Mouse (Mus musculus): ENCODE measurements around the gene Cntn6. TPM values are rescaled to one million over a fixed set of nuclear protein-coding genes. Genes with fewer than 3 reads are reported as not detected.

Gene Cntn6
- polyA plus RNA-seq, 3 experiments from 2014 or later, result not detected

GRCm38 (mm10) chr6:104761226-104761625 lies 268.6 kb downstream of the Cntn6 start:
- no peak for ATAC-seq

- no peak for ATAC-seq
Measured at GRCm38 (mm10) chr6:104783891-104784290, 291.3 kb downstream of the Cntn6 start.

- no peak for ATAC-seq
Measured at GRCm38 (mm10) chr6:104787502-104787901, 294.9 kb downstream of the Cntn6 start.

DNA sequence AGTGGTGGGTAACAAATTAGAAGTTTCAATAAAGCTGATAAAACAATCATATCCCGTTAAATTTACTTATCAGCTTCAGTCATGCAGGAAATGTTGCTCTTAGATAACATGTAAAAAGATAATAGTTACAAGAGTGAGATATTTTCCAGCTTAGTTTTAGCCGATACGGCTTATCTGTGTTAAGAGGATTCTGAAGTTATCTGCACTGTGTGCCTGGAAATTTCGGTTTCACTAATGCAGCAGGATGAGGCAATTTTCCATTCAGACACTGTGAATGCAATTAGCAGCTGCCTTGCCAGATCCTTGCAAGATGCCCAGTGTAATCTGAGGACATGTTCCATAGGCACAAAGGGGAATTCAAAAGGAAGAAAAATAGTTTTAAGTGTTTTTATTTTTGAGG lies 315.9 kb downstream of the Cntn6 start:
- no peak for ATAC-seq

GRCm38 (mm10) chr6:104815610-104816009 lies 323.0 kb downstream of the Cntn6 start:
- no peak for ATAC-seq

- no peak for ATAC-seq
Measured at GRCm38 (mm10) chr6:104879711-104880110, 387.1 kb downstream of the Cntn6 start.

DNA sequence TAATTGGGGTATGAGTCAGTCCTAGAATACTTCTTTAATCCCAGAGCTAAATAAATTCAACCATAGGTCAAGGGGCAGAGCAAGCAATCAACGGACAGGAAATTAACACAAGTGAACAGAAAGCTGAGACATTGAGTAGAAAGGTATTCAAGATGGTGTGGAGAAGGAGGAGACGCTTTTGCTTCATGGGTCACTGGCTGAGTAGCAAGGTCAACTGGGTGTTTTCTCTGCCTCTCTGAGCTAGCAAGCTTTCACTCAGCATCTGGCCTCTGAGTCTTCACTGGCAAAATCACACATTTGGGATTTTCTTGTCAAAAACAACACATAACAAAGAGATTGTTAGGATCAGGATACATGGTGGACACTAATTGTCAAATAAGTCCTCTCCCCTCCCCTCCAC lies 391.4 kb downstream of the Cntn6 start:
- ATAC-seq, result no peak

DNA sequence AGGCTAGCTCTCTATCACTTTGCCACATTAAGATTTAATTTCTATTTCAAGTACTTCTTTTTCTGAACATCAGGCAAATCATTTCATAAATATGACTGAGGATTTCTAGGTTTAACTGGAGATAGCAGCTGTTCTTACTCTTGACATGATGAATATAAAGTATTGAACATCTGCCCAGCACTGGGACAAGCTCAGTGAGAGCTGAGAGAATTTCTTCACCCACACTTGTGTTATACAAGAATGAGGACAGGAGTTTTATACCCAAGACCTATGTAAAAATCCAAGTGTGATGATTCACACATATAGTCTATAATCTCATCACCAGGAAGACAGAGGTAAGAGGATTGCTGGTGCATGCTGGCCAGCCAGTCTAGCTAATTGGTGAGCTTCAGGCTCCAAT lies 393.2 kb downstream of the Cntn6 start:
- no peak for ATAC-seq

GRCm38 (mm10) chr6:104891071-104891470 lies 398.5 kb downstream of the Cntn6 start:
- no peak for ATAC-seq

Data from inflammation-experienced regulatory T-cells, adult 6 months (primary cell).